Mouse (Mus musculus) heart, postnatal 0 days (tissue): ENCODE measurements around the gene Cdkn1a. TPM values are rescaled to one million over a fixed set of nuclear protein-coding genes. Genes with fewer than 3 reads are reported as not detected.
A peak's percentile ranks its signal among the peaks of the same experiment; 100 is the strongest.

Experiments used
- ATAC-seq: fragments of 200-750 bp; cut with Nextera tagmentation; 2 replicates; pipeline ENCODE4 v1.8.0; 2017; ENCODE audit warnings: low read depth, moderate number of reproducible peaks, moderate library complexity; ENCODE audit not compliant: insufficient read depth
- DNase-seq: peaks from one replicate; pipeline ENCODE4 v3.0.0-alpha.2; 2016; ENCODE audit warnings: low spot score
- H3K27ac ChIP-seq: fragments of 300-500 bp; sonication (generic); 2 replicates; pipeline ENCODE4 v1.5.1; 2014; ENCODE audit warnings: low read depth, mild to moderate bottlenecking
- H3K27me3 ChIP-seq: fragments of 300-500 bp; sonication (generic); 2 replicates; pipeline ENCODE4 v1.6.1; 2014; ENCODE audit warnings: low read length, mixed read lengths; ENCODE audit not compliant: control insufficient read depth, insufficient read depth
- H3K36me3 ChIP-seq: fragments of 300-500 bp; sonication (generic); replicated peaks from 2 replicates; pipeline ENCODE4 v1.6.1; 2014; ENCODE audit warnings: low read length, mixed read lengths; ENCODE audit not compliant: control insufficient read depth, insufficient read depth
- H3K4me1 ChIP-seq: fragments of 300-500 bp; sonication (generic); 2 replicates; pipeline ENCODE4 v1.6.1; 2014; ENCODE audit warnings: antibody characterized with exemption; ENCODE audit not compliant: control insufficient read depth, insufficient read depth
- H3K4me2 ChIP-seq: fragments of 300-500 bp; sonication (generic); 2 replicates; pipeline ENCODE4 v1.6.1; 2014; ENCODE audit warnings: low read depth, mild to moderate bottlenecking, low read length, moderate library complexity
- H3K4me3 ChIP-seq: fragments of 300-500 bp; sonication (generic); 2 replicates; pipeline ENCODE4 v1.5.1; 2014; ENCODE audit warnings: low read depth, low read length
- H3K9ac ChIP-seq: fragments of 300-500 bp; sonication (generic); replicated peaks from 2 replicates; pipeline ENCODE4 v1.6.1; 2014; ENCODE audit warnings: low read depth, low read length, mixed read lengths
- H3K9me3 ChIP-seq: fragments of 300-500 bp; sonication (generic); replicated peaks from 2 replicates; pipeline ENCODE4 v1.6.1; 2016; ENCODE audit warnings: low read length; ENCODE audit not compliant: control insufficient read depth
- CTCF ChIP-seq: IDR thresholded peaks from 2 replicates; pipeline ENCODE4 v1.5.1; 2016; ENCODE audit warnings: antibody characterized with exemption, control low read depth, low read depth
- EP300 ChIP-seq: IDR thresholded peaks from 2 replicates; pipeline ENCODE4 v1.6.1; 2016; ENCODE audit warnings: antibody characterized with exemption, low read depth
- WGBS: fragments of 180-500 bp; shearing (Covaris S2); extraction: QIAGEN DNeasy Blood & Tissue Kit; methylation state at CpG from one replicate; pipeline ENCODE4 v1.1.7; 2014; 5-methylcytosine and 5-hydroxymethylcytosine counted together
- polyA plus RNA-seq: library from polyadenylated mRNA; unstranded; fragments of >200 nt; fragmentation: Nextera tagmentation; extraction: Ambion mirVana; gene quantifications from 2 replicates; pipeline ENCODE4 v1.2.1, GENCODE M21; 2015
- total RNA-seq: library from RNA; depleted of rRNA; stranded (reverse); fragments of >200 nt; gene quantifications from 2 replicates; pipeline ENCODE4 v1.2.3, GENCODE M21; 2014; ENCODE audit warnings: low replicate concordance; rRNA removed

The Cdkn1a gene
- total and polyA plus RNA-seq, 2 experiments from 2014 or later, result 16.7 to 48.2 TPM

DNA sequence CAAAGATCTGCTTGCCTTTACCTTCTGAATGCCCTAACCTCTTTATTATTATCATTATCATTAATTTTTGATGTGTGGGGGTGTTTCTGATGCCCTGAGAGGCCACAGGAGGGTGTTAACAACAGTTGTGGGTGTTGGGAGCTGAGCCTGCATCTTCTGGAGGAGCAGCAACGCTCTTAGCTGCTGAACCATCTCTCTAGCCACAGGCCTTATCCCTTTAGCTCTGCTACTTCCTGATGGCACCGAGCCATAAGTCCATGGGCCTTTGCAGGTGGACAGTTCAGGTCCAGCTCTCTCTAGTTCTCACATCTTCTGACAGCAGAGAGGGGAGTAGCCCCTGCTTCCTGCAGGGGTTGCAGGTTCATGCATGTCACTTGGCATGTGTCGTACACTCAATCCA lies 50.8 kb downstream of the Cdkn1a start:
- no peak for TF ChIP-seq EP300
- no peak for TF ChIP-seq CTCF
- WGBS, result 89% methylated on average over 3 of the region's 3 CpGs

DNA sequence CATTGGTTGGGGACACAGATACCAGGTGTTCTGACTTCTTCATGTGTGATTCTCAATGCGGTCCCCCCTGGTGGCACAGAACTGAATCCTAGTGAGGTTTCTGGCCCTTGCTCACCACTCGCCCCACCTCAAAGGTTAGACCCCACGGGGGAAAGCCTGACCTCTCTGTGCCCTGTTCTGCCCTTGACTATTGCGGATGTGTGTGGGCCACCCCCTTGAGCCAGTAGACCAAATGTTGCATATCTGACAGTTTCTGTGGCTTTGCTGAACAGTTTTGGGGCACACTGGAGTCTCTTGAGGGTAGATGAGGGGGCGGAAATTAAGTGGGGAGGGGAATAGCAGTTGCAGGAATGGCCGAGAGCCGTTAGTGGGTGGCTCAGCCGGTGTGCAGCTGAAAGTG lies 52.5 kb downstream of the Cdkn1a start:
- WGBS, result 80% methylated on average over 8 of the region's 8 CpGs
- TF ChIP-seq EP300 (no peak), CTCF (no peak)
- Histone ChIP-seq H3K4me1 (peaks cover 4% of the 10 kb centered on the region; the same call in 1 of the 2 replicates), H3K9ac (no peak overlapping the region), H3K27me3 (no peaks in the 10 kb centered on the region), H3K4me3 (no peak overlapping the region), H3K27ac (no peak overlapping the region), H3K9me3 (no peaks in the 10 kb centered on the region), H3K36me3 (no peaks in the 10 kb centered on the region), H3K4me2 (no peak overlapping the region)
- DNase-seq (no peak), ATAC-seq (no peak)

More for the DNA sequence above, 50.8 kb downstream of the Cdkn1a start:
- no peaks in the 10 kb centered on the region for H3K36me3 ChIP-seq
- no peak overlapping the region for H3K4me3 ChIP-seq
- H3K27me3 ChIP-seq, result no peaks in the 10 kb centered on the region
- ATAC-seq (no peak), DNase-seq (no peak)
- no peaks in the 10 kb centered on the region for H3K4me1 ChIP-seq
- no peak overlapping the region for H3K9ac ChIP-seq
- no peak overlapping the region for H3K27ac ChIP-seq
- no peaks in the 10 kb centered on the region for H3K9me3 ChIP-seq
- no peak overlapping the region for H3K4me2 ChIP-seq

DNA sequence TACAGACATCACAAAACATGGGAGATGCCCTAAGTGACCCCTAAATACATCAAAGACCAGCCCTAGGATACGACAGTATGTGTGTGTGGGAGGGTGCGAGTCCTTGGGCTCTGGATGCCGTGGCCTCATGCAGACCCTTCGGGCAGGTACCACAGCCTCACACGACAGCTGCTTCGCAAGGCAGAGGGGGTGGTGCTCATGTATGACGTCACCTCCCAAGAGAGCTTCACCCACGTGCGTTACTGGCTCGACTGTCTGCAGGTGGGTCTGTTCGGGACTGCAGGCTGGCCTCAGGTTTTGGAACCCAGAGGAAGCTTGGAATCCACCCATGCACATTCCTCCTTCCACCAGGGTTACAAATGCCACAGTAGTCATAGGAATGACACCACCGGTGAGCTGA lies 54.3 kb downstream of the Cdkn1a start:
- Histone ChIP-seq H3K36me3 (no peaks in the 10 kb centered on the region), H3K4me3 (no peak overlapping the region), H3K27ac (no peak overlapping the region), H3K9ac (no peak overlapping the region), H3K4me2 (no peak overlapping the region), H3K4me1 (peaks cover 4% of the 10 kb centered on the region; the same call in 1 of the 2 replicates), H3K9me3 (no peaks in the 10 kb centered on the region), H3K27me3 (no peaks in the 10 kb centered on the region)
- ATAC-seq, result no peak
- 83% methylated on average over 12 of the region's 12 CpGs for WGBS
- no peak for DNase-seq
- no peak for TF ChIP-seq EP300
- no peak for TF ChIP-seq CTCF

DNA sequence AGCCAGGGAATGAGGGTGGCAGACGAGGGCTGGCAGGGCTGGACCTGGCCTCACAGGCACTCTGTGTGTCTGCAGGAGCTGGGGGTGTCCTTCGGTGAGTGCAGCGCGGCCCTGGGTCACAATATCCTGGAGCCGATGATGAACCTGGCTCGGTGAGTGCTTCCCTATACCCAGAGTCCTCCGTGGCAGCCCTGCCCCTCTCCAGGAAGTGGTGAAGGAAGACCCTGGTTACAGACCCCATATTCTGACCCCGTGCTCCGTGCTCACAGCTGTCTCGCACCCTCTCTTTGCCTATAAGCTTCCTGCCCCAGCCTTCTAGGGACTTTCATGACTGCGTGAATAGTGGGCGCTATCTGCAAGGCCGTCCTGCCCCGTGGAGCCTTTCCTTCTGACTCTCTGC lies 56.5 kb downstream of the Cdkn1a start:
- H3K9ac ChIP-seq, result no peak overlapping the region
- H3K36me3 ChIP-seq, result no peaks in the 10 kb centered on the region
- H3K4me1 ChIP-seq, result peaks cover 4% of the 10 kb centered on the region; the same call in 1 of the 2 replicates
- no peak overlapping the region for H3K4me3 ChIP-seq
- no peak overlapping the region for H3K27ac ChIP-seq
- WGBS, result 81% methylated on average over 14 of the region's 14 CpGs
- DNase-seq (no peak), ATAC-seq (no peak)
- no peaks in the 10 kb centered on the region for H3K9me3 ChIP-seq
- no peak overlapping the region for H3K4me2 ChIP-seq
- no peaks in the 10 kb centered on the region for H3K27me3 ChIP-seq
- TF ChIP-seq CTCF, result no peak
- TF ChIP-seq EP300, result no peak

DNA sequence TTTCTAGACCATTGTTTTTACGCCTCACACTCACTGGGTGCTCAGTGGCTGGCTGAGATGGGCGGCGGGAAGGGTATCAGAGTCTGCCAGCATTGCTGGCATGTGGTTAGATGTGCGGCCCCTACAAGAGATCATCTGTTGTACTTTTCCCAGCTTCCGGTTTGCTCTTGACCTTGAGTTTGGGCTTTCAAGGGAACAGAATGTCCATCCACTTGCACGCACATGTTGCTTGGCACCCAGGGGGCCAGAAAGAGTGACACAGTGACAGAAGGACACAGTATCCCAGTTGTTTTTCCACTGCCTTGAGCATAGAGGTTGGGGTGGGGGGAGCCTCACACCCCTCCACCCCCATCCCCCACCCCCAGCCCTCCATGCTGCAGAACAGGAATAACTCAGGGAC lies 57.0 kb downstream of the Cdkn1a start:
- ATAC-seq (peak; percentile 60), DNase-seq (no peak)
- H3K27ac ChIP-seq, result 0 out of 2 replicates have a peak overlapping the region, but pooled peaks have one; percentile 14
- no peaks in the 10 kb centered on the region for H3K36me3 ChIP-seq
- H3K4me3 ChIP-seq, result no peak overlapping the region
- H3K27me3 ChIP-seq, result no peaks in the 10 kb centered on the region
- no peak overlapping the region for H3K9ac ChIP-seq
- H3K4me2 ChIP-seq, result no peak overlapping the region
- H3K4me1 ChIP-seq, result peaks cover 4% of the 10 kb centered on the region; the same call in 1 of the 2 replicates
- TF ChIP-seq CTCF (no peak), EP300 (no peak)
- WGBS, result 61% methylated on average over 6 of the region's 6 CpGs
- no peaks in the 10 kb centered on the region for H3K9me3 ChIP-seq

DNA sequence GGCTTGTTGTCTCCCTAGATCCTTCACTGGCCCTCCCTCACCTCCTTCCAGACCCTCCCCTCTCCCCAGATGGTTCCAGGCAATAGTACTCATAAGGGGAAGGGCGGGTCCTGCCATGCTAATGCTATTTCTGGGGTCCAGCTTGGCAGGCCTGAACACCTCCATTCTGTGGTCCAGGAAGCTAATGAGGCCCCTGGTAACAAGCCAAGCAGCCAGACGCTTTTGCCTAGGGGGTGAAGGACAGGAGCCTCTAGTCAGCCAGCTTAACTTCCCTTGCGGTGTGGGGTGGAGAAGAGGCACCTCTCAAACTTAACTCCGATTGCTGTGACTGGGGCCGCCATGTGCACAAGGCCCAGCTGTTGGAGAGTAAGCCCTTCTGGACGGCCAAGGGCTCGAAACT lies 59.0 kb downstream of the Cdkn1a start:
- Histone ChIP-seq H3K27me3 (no peaks in the 10 kb centered on the region), H3K4me3 (no peak overlapping the region), H3K4me2 (no peak overlapping the region), H3K9ac (no peak overlapping the region), H3K9me3 (no peaks in the 10 kb centered on the region), H3K27ac (no peak overlapping the region), H3K4me1 (peaks cover 4% of the 10 kb centered on the region; the same call in 1 of the 2 replicates), H3K36me3 (no peaks in the 10 kb centered on the region)
- TF ChIP-seq EP300 (no peak), CTCF (no peak)
- ATAC-seq (no peak), DNase-seq (no peak)
- WGBS, result 69% methylated on average over 7 of the region's 7 CpGs

Other genes with a start within 250 kb of the Cdkn1a start
- gene Pnpla1, start 232.6 kb upstream of the Cdkn1a start, total RNA-seq, result not detected in 2 replicates
- gene Pnpla1, start 232.6 kb upstream of the Cdkn1a start, polyA plus RNA-seq, result 0.03 and 0.04 TPM in 2 replicates
- gene 4930539E08Rik, start 175.7 kb upstream of the Cdkn1a start, total RNA-seq, result not detected in 2 replicates
- 0.03 TPM in 2 replicates for gene 4930539E08Rik, start 175.7 kb upstream of the Cdkn1a start, polyA plus RNA-seq
- not detected in 2 replicates for gene Pxt1, start 147.1 kb upstream of the Cdkn1a start, total RNA-seq
- not detected in 2 replicates for gene Pxt1, start 147.1 kb upstream of the Cdkn1a start, polyA plus RNA-seq
- 32.3 and 41.5 TPM in 2 replicates for gene Kctd20, start 139.0 kb upstream of the Cdkn1a start, total RNA-seq
- gene Kctd20, start 139.0 kb upstream of the Cdkn1a start, polyA plus RNA-seq, result 33.3 and 35.3 TPM in 2 replicates
- gene Stk38, start 83.0 kb upstream of the Cdkn1a start, total RNA-seq, result 49.8 and 50.1 TPM in 2 replicates
- gene Stk38, start 83.0 kb upstream of the Cdkn1a start, polyA plus RNA-seq, result 53.7 and 57.3 TPM in 2 replicates
- gene Srsf3, start 58.3 kb upstream of the Cdkn1a start, total RNA-seq, result 110 and 151 TPM in 2 replicates
- gene Srsf3, start 58.3 kb upstream of the Cdkn1a start, polyA plus RNA-seq, result 202 and 238 TPM in 2 replicates
- gene Rab44, start 23.2 kb downstream of the Cdkn1a start, total RNA-seq, result 2.0 TPM in 1 of 2 replicates, not detected in the other
- gene Rab44, start 23.2 kb downstream of the Cdkn1a start, polyA plus RNA-seq, result 0.18 and 0.23 TPM in 2 replicates
- gene Cpne5, start 147.2 kb downstream of the Cdkn1a start, total RNA-seq, result 3.6 and 9.7 TPM in 2 replicates
- 8.4 and 9.9 TPM in 2 replicates for gene Cpne5, start 147.2 kb downstream of the Cdkn1a start, polyA plus RNA-seq
- 46.3 and 64.4 TPM in 2 replicates for gene Ppil1, start 173.2 kb downstream of the Cdkn1a start, total RNA-seq
- gene Ppil1, start 173.2 kb downstream of the Cdkn1a start, polyA plus RNA-seq, result 75.5 and 78.5 TPM in 2 replicates
- 208 and 234 TPM in 2 replicates for gene BC004004, start 177.8 kb downstream of the Cdkn1a start, total RNA-seq
- gene BC004004, start 177.8 kb downstream of the Cdkn1a start, polyA plus RNA-seq, result 140 and 155 TPM in 2 replicates
- 3.6 and 12.4 TPM in 2 replicates for gene Pi16, start 226.7 kb downstream of the Cdkn1a start, total RNA-seq
- 4.5 and 4.8 TPM in 2 replicates for gene Pi16, start 226.7 kb downstream of the Cdkn1a start, polyA plus RNA-seq